Mouse (Mus musculus): Measurements from ENCODE around the gene Olfr1058. TPM values are rescaled to one million over a fixed set of nuclear protein-coding genes. Genes with fewer than 3 reads are reported as not detected.
"Not testable (repeated sequence)": the region's sequence is repeated elsewhere in the genome, so short reads cannot be mapped to it uniquely, and the experiment has no call there.

Olfr1058 gene
- polyA plus RNA-seq (2016; fragmentation: Nextera tagmentation; extraction: Ambion mirVana): not detected in 2 replicates

- H3K9me3 ChIP-seq; H3K27me3 ChIP-seq (ENCODE audit: poor library complexity, severe bottlenecking); DNase-seq (ENCODE audit: extremely low spot score, low spot score); H3K4me1 ChIP-seq; H3K36me3 ChIP-seq (replicated peaks); H3K4me3 ChIP-seq; H3K27ac ChIP-seq: not testable (repeated sequence)
Measured at GRCm38 (mm10) chr2:86388461-86388860, at the start of gene Olfr1058. Gene Olfr1058, minus strand, starts transcription at chr2:86388561.

- H3K9me3 ChIP-seq; H3K27me3 ChIP-seq (ENCODE audit: poor library complexity, severe bottlenecking); H3K4me1 ChIP-seq; H3K36me3 ChIP-seq (replicated peaks); H3K27ac ChIP-seq; DNase-seq (ENCODE audit: extremely low spot score, low spot score); H3K4me3 ChIP-seq: not testable (repeated sequence)
- 90% methylated on average over 8 of the region's 8 CpGs for WGBS
Measured at GRCm38 (mm10) chr2:86428511-86428910, 40.1 kb upstream of the Olfr1058 start.

GRCm38 (mm10) chr2:86426649-86427048 is 38.3 kb upstream of the Olfr1058 start, which contains the start of gene Olfr1062:
Gene Olfr1062, minus strand, starts transcription at chr2:86426749.
- not testable (repeated sequence) for DNase-seq (ENCODE audit: extremely low spot score, low spot score); H3K27ac ChIP-seq; H3K36me3 ChIP-seq (replicated peaks); H3K27me3 ChIP-seq (ENCODE audit: poor library complexity, severe bottlenecking); H3K4me3 ChIP-seq; H3K9me3 ChIP-seq; H3K4me1 ChIP-seq

GRCm38 (mm10) chr2:86413950-86414349 is 25.6 kb upstream of the Olfr1058 start, which contains the start of gene Olfr1061:
Gene Olfr1061, minus strand, starts transcription at chr2:86414050.
- no peak within 1 kb of the TSS for H3K4me3 ChIP-seq
- H3K4me1 ChIP-seq: no peaks in the 10 kb centered on the region
- WGBS: 95% methylated on average over 1 of the region's 1 CpGs
- no peak within 1 kb of the TSS for H3K27ac ChIP-seq
- DNase-seq (ENCODE audit: extremely low spot score, low spot score): no peak
- no peaks in the 10 kb centered on the region for H3K27me3 ChIP-seq (ENCODE audit: poor library complexity, severe bottlenecking)
- no peaks in the 10 kb centered on the region for H3K9me3 ChIP-seq
- no peaks in the 10 kb centered on the region for H3K36me3 ChIP-seq (replicated peaks)

GRCm38 (mm10) chr2:86395114-86395513 is 6.8 kb upstream of the Olfr1058 start:
- no peak for DNase-seq (ENCODE audit: extremely low spot score, low spot score)
- no peaks in the 10 kb centered on the region for H3K4me1 ChIP-seq
- H3K27me3 ChIP-seq (ENCODE audit: poor library complexity, severe bottlenecking): no peaks in the 10 kb centered on the region
- no peaks in the 10 kb centered on the region for H3K36me3 ChIP-seq (replicated peaks)
- no peak overlapping the region for H3K4me3 ChIP-seq
- no peaks in the 10 kb centered on the region for H3K9me3 ChIP-seq
- no peak overlapping the region for H3K27ac ChIP-seq
- WGBS: 95% methylated on average over 2 of the region's 2 CpGs

- no peaks in the 10 kb centered on the region for H3K36me3 ChIP-seq (replicated peaks)
- DNase-seq (ENCODE audit: extremely low spot score, low spot score): no peak
- H3K27ac ChIP-seq: no peak within 1 kb of the TSS
- H3K27me3 ChIP-seq (ENCODE audit: poor library complexity, severe bottlenecking): no peaks in the 10 kb centered on the region
- no peaks in the 10 kb centered on the region for H3K9me3 ChIP-seq
- H3K4me3 ChIP-seq: no peak within 1 kb of the TSS
- no peaks in the 10 kb centered on the region for H3K4me1 ChIP-seq
Measured at GRCm38 (mm10) chr2:86378293-86378692, 10.1 kb downstream of the Olfr1058 start, which contains the start of gene Olfr1057. Gene Olfr1057, minus strand, starts transcription at chr2:86378393.

GRCm38 (mm10) chr2:86366342-86366741 is 22.0 kb downstream of the Olfr1058 start:
- not testable (repeated sequence) for H3K27ac ChIP-seq; H3K4me1 ChIP-seq; DNase-seq (ENCODE audit: extremely low spot score, low spot score); H3K27me3 ChIP-seq (ENCODE audit: poor library complexity, severe bottlenecking); H3K9me3 ChIP-seq; H3K36me3 ChIP-seq (replicated peaks); H3K4me3 ChIP-seq
- WGBS: 75% methylated on average over 1 of the region's 6 CpGs

- Histone ChIP-seq H3K27ac (no peak within 1 kb of the TSS), H3K36me3 (replicated peaks) (no peaks in the 10 kb centered on the region), H3K27me3 (ENCODE audit: poor library complexity, severe bottlenecking) (no peaks in the 10 kb centered on the region), H3K9me3 (no peaks in the 10 kb centered on the region), H3K4me1 (no peaks in the 10 kb centered on the region), H3K4me3 (no peak within 1 kb of the TSS)
- DNase-seq (ENCODE audit: extremely low spot score, low spot score): no peak
Measured at GRCm38 (mm10) chr2:86362369-86362768, 26.0 kb downstream of the Olfr1058 start, which contains the start of gene Olfr1056. Gene Olfr1056, minus strand, starts transcription at chr2:86362469.

- not testable (repeated sequence) for H3K36me3 ChIP-seq (replicated peaks); H3K4me3 ChIP-seq; H3K4me1 ChIP-seq; H3K27me3 ChIP-seq (ENCODE audit: poor library complexity, severe bottlenecking); H3K9me3 ChIP-seq; DNase-seq (ENCODE audit: extremely low spot score, low spot score); H3K27ac ChIP-seq
- WGBS: 94% methylated on average over 1 of the region's 1 CpGs
Measured at GRCm38 (mm10) chr2:86351751-86352150, 36.6 kb downstream of the Olfr1058 start.

GRCm38 (mm10) chr2:86350184-86350583 is 38.2 kb downstream of the Olfr1058 start, which contains the start of gene Olfr1055:
Gene Olfr1055, minus strand, starts transcription at chr2:86350284.
- no peaks in the 10 kb centered on the region for H3K36me3 ChIP-seq (replicated peaks)
- WGBS: 94% methylated on average over 5 of the region's 5 CpGs
- no peaks in the 10 kb centered on the region for H3K27me3 ChIP-seq (ENCODE audit: poor library complexity, severe bottlenecking)
- no peak within 1 kb of the TSS for H3K27ac ChIP-seq
- H3K4me3 ChIP-seq: no peak within 1 kb of the TSS
- H3K4me1 ChIP-seq: no peaks in the 10 kb centered on the region
- no peak for DNase-seq (ENCODE audit: extremely low spot score, low spot score)
- H3K9me3 ChIP-seq: no peaks in the 10 kb centered on the region

GRCm38 (mm10) chr2:86335333-86335732 is 53.0 kb downstream of the Olfr1058 start, which contains the start of gene Olfr1054:
Gene Olfr1054, minus strand, starts transcription at chr2:86335433.
- H3K4me1 ChIP-seq: no peaks in the 10 kb centered on the region
- H3K36me3 ChIP-seq (replicated peaks): no peaks in the 10 kb centered on the region
- no peaks in the 10 kb centered on the region for H3K27me3 ChIP-seq (ENCODE audit: poor library complexity, severe bottlenecking)
- H3K9me3 ChIP-seq: no peaks in the 10 kb centered on the region
- WGBS: 97% methylated on average over 3 of the region's 3 CpGs
- H3K4me3 ChIP-seq: no peak within 1 kb of the TSS
- DNase-seq (ENCODE audit: extremely low spot score, low spot score): no peak
- no peak within 1 kb of the TSS for H3K27ac ChIP-seq

Other genes with a start within 250 kb of the Olfr1058 start
- gene Olfr1040, start 241.8 kb downstream of the Olfr1058 start, polyA plus RNA-seq (2016; fragmentation: Nextera tagmentation; extraction: Ambion mirVana): not detected in 2 replicates
- not detected in 2 replicates for gene Olfr1042, start 226.7 kb downstream of the Olfr1058 start, polyA plus RNA-seq (2016; fragmentation: Nextera tagmentation; extraction: Ambion mirVana)
- not detected in 2 replicates for gene Olfr1043, start 221.0 kb downstream of the Olfr1058 start, polyA plus RNA-seq (2016; fragmentation: Nextera tagmentation; extraction: Ambion mirVana)
- not detected in 2 replicates for gene Olfr1044, start 210.7 kb downstream of the Olfr1058 start, polyA plus RNA-seq (2016; fragmentation: Nextera tagmentation; extraction: Ambion mirVana)
- not detected in 2 replicates for gene Olfr52, start 202.9 kb downstream of the Olfr1058 start, polyA plus RNA-seq (2016; fragmentation: Nextera tagmentation; extraction: Ambion mirVana)
- gene Olfr1045, start 185.6 kb downstream of the Olfr1058 start, polyA plus RNA-seq (2016; fragmentation: Nextera tagmentation; extraction: Ambion mirVana): not detected in 2 replicates
- gene Olfr1046, start 169.2 kb downstream of the Olfr1058 start, polyA plus RNA-seq (2016; fragmentation: Nextera tagmentation; extraction: Ambion mirVana): not detected in 2 replicates
- not detected in 2 replicates for gene Olfr1047, start 157.2 kb downstream of the Olfr1058 start, polyA plus RNA-seq (2016; fragmentation: Nextera tagmentation; extraction: Ambion mirVana)
- gene Olfr1048, start 148.3 kb downstream of the Olfr1058 start, polyA plus RNA-seq (2016; fragmentation: Nextera tagmentation; extraction: Ambion mirVana): not detected in 2 replicates
- not detected in 2 replicates for gene Olfr1049, start 130.2 kb downstream of the Olfr1058 start, polyA plus RNA-seq (2016; fragmentation: Nextera tagmentation; extraction: Ambion mirVana)
- not detected in 2 replicates for gene Olfr1051, start 109.5 kb downstream of the Olfr1058 start, polyA plus RNA-seq (2016; fragmentation: Nextera tagmentation; extraction: Ambion mirVana)
- gene Olfr1052, start 96.1 kb downstream of the Olfr1058 start, polyA plus RNA-seq (2016; fragmentation: Nextera tagmentation; extraction: Ambion mirVana): not detected in 2 replicates
- gene Olfr1053, start 73.3 kb downstream of the Olfr1058 start, polyA plus RNA-seq (2016; fragmentation: Nextera tagmentation; extraction: Ambion mirVana): not detected in 2 replicates
- gene Olfr1054, start 53.1 kb downstream of the Olfr1058 start, polyA plus RNA-seq (2016; fragmentation: Nextera tagmentation; extraction: Ambion mirVana): not detected in 2 replicates
- gene Olfr1055, start 38.3 kb downstream of the Olfr1058 start, polyA plus RNA-seq (2016; fragmentation: Nextera tagmentation; extraction: Ambion mirVana): not detected in 2 replicates
- not detected in 2 replicates for gene Olfr1056, start 26.1 kb downstream of the Olfr1058 start, polyA plus RNA-seq (2016; fragmentation: Nextera tagmentation; extraction: Ambion mirVana)
- gene Olfr1057, start 10.2 kb downstream of the Olfr1058 start, polyA plus RNA-seq (2016; fragmentation: Nextera tagmentation; extraction: Ambion mirVana): not detected in 2 replicates
- gene Olfr1061, start 25.5 kb upstream of the Olfr1058 start, polyA plus RNA-seq (2016; fragmentation: Nextera tagmentation; extraction: Ambion mirVana): not detected in 2 replicates
- not detected in 2 replicates for gene Olfr1062, start 38.2 kb upstream of the Olfr1058 start, polyA plus RNA-seq (2016; fragmentation: Nextera tagmentation; extraction: Ambion mirVana)
- gene Olfr1065, start 62.0 kb upstream of the Olfr1058 start, polyA plus RNA-seq (2016; fragmentation: Nextera tagmentation; extraction: Ambion mirVana): not detected in 2 replicates
- not detected in 2 replicates for gene Olfr1066, start 67.7 kb upstream of the Olfr1058 start, polyA plus RNA-seq (2016; fragmentation: Nextera tagmentation; extraction: Ambion mirVana)
- gene Olfr228, start 98.8 kb upstream of the Olfr1058 start, polyA plus RNA-seq (2016; fragmentation: Nextera tagmentation; extraction: Ambion mirVana): not detected in 2 replicates
- not detected in 2 replicates for gene Olfr1076, start 119.9 kb upstream of the Olfr1058 start, polyA plus RNA-seq (2016; fragmentation: Nextera tagmentation; extraction: Ambion mirVana)
- gene Olfr1079, start 153.9 kb upstream of the Olfr1058 start, polyA plus RNA-seq (2016; fragmentation: Nextera tagmentation; extraction: Ambion mirVana): not detected in 2 replicates
- gene Olfr1080, start 169.7 kb upstream of the Olfr1058 start, polyA plus RNA-seq (2016; fragmentation: Nextera tagmentation; extraction: Ambion mirVana): not detected in 2 replicates
- not detected in 2 replicates for gene Olfr1082, start 210.4 kb upstream of the Olfr1058 start, polyA plus RNA-seq (2016; fragmentation: Nextera tagmentation; extraction: Ambion mirVana)